Mouse (Mus musculus) bone marrow macrophage, adult 2 months (primary cell): Measurements from ENCODE around the gene Yrdc.

ENCODE experiments used
- CTCF ChIP-seq: IDR thresholded peaks from 2 replicates; pipeline ENCODE4 v1.5.1; 2012; ENCODE audit warnings: low read depth, mild to moderate bottlenecking, low read length, moderate library complexity
- POLR2A ChIP-seq: IDR thresholded peaks from 2 replicates; pipeline ENCODE4 v1.6.1; 2012; ENCODE audit warnings: mild to moderate bottlenecking, low read depth, low read length, borderline replicate concordance

GRCm38 (mm10) chr4:124889935-124890334, 39.5 kb downstream of the Yrdc start:
- TF ChIP-seq CTCF (no peak), POLR2A (no peak)
